Comparison of ENCODE assay signal across 8 mouse cellular contexts in the genomic region with DNA sequence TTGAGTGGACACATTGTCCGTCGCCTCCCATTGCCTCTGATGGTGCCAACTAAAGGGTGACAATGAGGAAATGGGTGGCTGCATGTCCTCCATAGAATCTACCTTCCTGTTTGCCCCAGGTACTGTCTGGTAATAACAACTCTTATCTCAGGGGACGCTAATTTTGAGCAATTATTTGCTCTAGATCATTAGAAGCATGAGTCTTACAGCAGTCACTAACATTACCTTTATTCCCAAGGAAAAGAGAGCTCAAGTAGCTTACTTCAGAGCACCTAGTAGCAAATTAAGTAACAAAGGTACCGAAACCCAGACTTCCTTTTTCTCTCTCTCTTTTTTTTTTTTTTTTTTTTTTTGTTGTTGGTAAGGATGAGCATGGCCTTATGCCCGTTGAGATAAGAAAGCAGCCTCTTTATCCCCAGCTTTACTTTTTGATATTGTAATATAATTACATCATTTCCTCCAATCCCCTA. TPM values are rescaled to one million over a fixed set of nuclear protein-coding genes. Genes with fewer than 3 reads are reported as not detected.
DNase-seq lines count a peak whose midpoint lies in the region; ATAC-seq and TF ChIP-seq lines count a peak whose summit lies in the region.

No protein-coding gene starts in this region.

- peak overlapping the region; percentile 84 for H3K9ac ChIP-seq in embryonic facial prominence, embryonic 15.5 days
- peak overlapping the region; percentile 82 for H3K9ac ChIP-seq in limb, embryonic 14.5 days (ENCODE audit: low read depth, low read length, severe bottlenecking)

- 0 out of 2 replicates have a peak, but pooled peaks cover 8% of the 10 kb centered on the region for H3K36me3 ChIP-seq in embryonic facial prominence, embryonic 15.5 days
- no peaks in the 10 kb centered on the region for H3K36me3 ChIP-seq in limb, embryonic 14.5 days (ENCODE audit: control insufficient read depth, insufficient read depth, low read length)

- H3K4me2 ChIP-seq in embryonic facial prominence, embryonic 15.5 days (replicated peaks) = peak overlapping the region; percentile 87
- H3K4me2 ChIP-seq in limb, embryonic 14.5 days (replicated peaks; ENCODE audit: low read depth, low read length, severe bottlenecking) = peak overlapping the region; percentile 84

- WGBS in lung, adult 2 months = 18% methylated on average over 5 of the region's 5 CpGs
- WGBS in embryonic facial prominence, embryonic 15.5 days = 65% methylated on average over 5 of the region's 5 CpGs
- WGBS in limb, embryonic 14.5 days = 64% methylated on average over 5 of the region's 5 CpGs
- WGBS in olfactory bulb, adult 2 months = 51% methylated on average over 5 of the region's 5 CpGs

- no peak for TF ChIP-seq CTCF in lung, adult 2 months (IDR thresholded peaks at IDR 0.05; ENCODE audit: insufficient read depth, low read length)
- no peak for TF ChIP-seq CTCF in olfactory bulb, adult 2 months (IDR thresholded peaks at IDR 0.05; ENCODE audit: insufficient read depth, low read depth, low read length)

- peak overlapping the region; percentile 71 for H3K4me3 ChIP-seq in lung, adult 2 months (replicated peaks; ENCODE audit: extremely low read depth, low read depth, low read length)
- H3K4me3 ChIP-seq in embryonic facial prominence, embryonic 15.5 days (replicated peaks) = peak overlapping the region; percentile 92
- peak overlapping the region; percentile 88 for H3K4me3 ChIP-seq in limb, embryonic 14.5 days (replicated peaks; ENCODE audit: low read length)
- H3K4me3 ChIP-seq in olfactory bulb, adult 2 months (ENCODE audit: insufficient read depth, low read depth, low read length) = peak overlapping the region; percentile 94

- no peak for ATAC-seq in embryonic facial prominence, embryonic 15.5 days (ENCODE audit: insufficient number of reproducible peaks, low FRiP score, low TSS enrichment, low read depth)
- no peak for ATAC-seq in limb, embryonic 14.5 days (ENCODE audit: low FRiP score, low read depth)
- ATAC-seq in inflammation-experienced regulatory T-cells, adult 6 months = no peak

- H3K9me3 ChIP-seq in embryonic facial prominence, embryonic 15.5 days (replicated peaks) = no peaks in the 10 kb centered on the region
- H3K9me3 ChIP-seq in limb, embryonic 14.5 days (ENCODE audit: control insufficient read depth, low read length) = no peaks in the 10 kb centered on the region

- H3K4me1 ChIP-seq in lung, adult 2 months (ENCODE audit: control insufficient read depth, insufficient read depth, low read length) = peaks cover 32% of the 10 kb centered on the region
- H3K4me1 ChIP-seq in embryonic facial prominence, embryonic 15.5 days = peaks cover 41% of the 10 kb centered on the region
- peaks cover 11% of the 10 kb centered on the region for H3K4me1 ChIP-seq in limb, embryonic 14.5 days (ENCODE audit: control insufficient read depth, insufficient read depth, low read length)
- H3K4me1 ChIP-seq in olfactory bulb, adult 2 months (ENCODE audit: control insufficient read depth, insufficient read depth, low read length) = peaks cover 35% of the 10 kb centered on the region

- no peaks in the 10 kb centered on the region for H3K27me3 ChIP-seq in embryonic facial prominence, embryonic 15.5 days
- no peaks in the 10 kb centered on the region for H3K27me3 ChIP-seq in limb, embryonic 14.5 days (ENCODE audit: control insufficient read depth, insufficient read depth, low read length)

- no peak overlapping the region for H3K27ac ChIP-seq in embryonic facial prominence, embryonic 15.5 days (replicated peaks)
- H3K27ac ChIP-seq in limb, embryonic 14.5 days (replicated peaks; ENCODE audit: low read depth, low read length) = no peak overlapping the region
- H3K27ac ChIP-seq in olfactory bulb, adult 2 months (ENCODE audit: insufficient read depth, low read depth, low read length) = no peak overlapping the region

- TF ChIP-seq POLR2A in lung, adult 2 months (IDR thresholded peaks at IDR 0.05; ENCODE audit: borderline replicate concordance, extremely low read depth, low read depth, low read length) = no peak
- no peak for TF ChIP-seq POLR2A in limb, embryonic 14.5 days (IDR thresholded peaks at IDR 0.05; ENCODE audit: borderline replicate concordance, extremely low read depth, insufficient read depth, insufficient read length)
- no peak for TF ChIP-seq POLR2A in olfactory bulb, adult 2 months (IDR thresholded peaks at IDR 0.05; ENCODE audit: insufficient read depth, low read depth, low read length)

- no peak for DNase-seq in lung, adult 2 months
- no peak for DNase-seq in lung, postnatal 25 days (ENCODE audit: low spot score)
- DNase-seq in limb, embryonic 14.5 days (ENCODE audit: low spot score) = no peak
- no peak for DNase-seq in gastrocnemius, adult 18-20 months (ENCODE audit: low spot score)
- DNase-seq in Muller cell, postnatal 12 days (ENCODE audit: inconsistent ontology term) = no peak

RNA-seq across cellular contexts. Expression of a gene that starts 1.2 kb away (rescaled TPM):
- polyA plus RNA-seq in lung, adult 2 months (2012; rRNA removed) = 27.9 and 34.5 TPM in 2 replicates
- polyA plus RNA-seq in embryonic facial prominence, embryonic 15.5 days (2015; fragmentation: Nextera tagmentation; extraction: Ambion mirVana) = 42.6 and 43.0 TPM in 2 replicates
- polyA plus RNA-seq in limb, embryonic 14.5 days (2012; rRNA removed) = 23.2 and 28.6 TPM in 2 replicates
- polyA plus RNA-seq in limb, embryonic 14.5 days (2014; fragmentation: Nextera tagmentation; extraction: Ambion mirVana) = 42.2 and 42.7 TPM in 2 replicates
- not detected in 2 replicates for polyA plus RNA-seq in olfactory bulb, adult 2 months (2012; ENCODE audit: insufficient read depth, insufficient read length, low replicate concordance, missing spikeins)
- total RNA-seq in gastrocnemius, adult 18-20 months (2021) = 10 to 100 TPM; 16.9 to 18.8 TPM
- polyA plus RNA-seq in inflammation-experienced regulatory T-cells, adult 6 months (2017; shearing (Covaris generic)) = 10 to 100 TPM; 20.2 to 23.7 (median 21.9) TPM

RNA-seq across cellular contexts. Expression of a gene that starts 16.0 kb away (rescaled TPM):
- 0.10 and 0.15 TPM in 2 replicates for polyA plus RNA-seq in lung, adult 2 months (2012; rRNA removed)
- polyA plus RNA-seq in embryonic facial prominence, embryonic 15.5 days (2015; fragmentation: Nextera tagmentation; extraction: Ambion mirVana) = 0.13 and 0.40 TPM in 2 replicates
- 0.04 and 0.10 TPM in 2 replicates for polyA plus RNA-seq in limb, embryonic 14.5 days (2012; rRNA removed)
- polyA plus RNA-seq in limb, embryonic 14.5 days (2014; fragmentation: Nextera tagmentation; extraction: Ambion mirVana) = 0.17 TPM in 1 of 2 replicates, not detected in the other
- not detected in 2 replicates for polyA plus RNA-seq in olfactory bulb, adult 2 months (2012; ENCODE audit: insufficient read depth, insufficient read length, low replicate concordance, missing spikeins)
- total RNA-seq in gastrocnemius, adult 18-20 months (2021) = not detected
- not detected for polyA plus RNA-seq in inflammation-experienced regulatory T-cells, adult 6 months (2017; shearing (Covaris generic))

RNA-seq across cellular contexts. Expression of a gene that starts 49.9 kb away (rescaled TPM):
- polyA plus RNA-seq in lung, adult 2 months (2012; rRNA removed) = 15.2 and 17.1 TPM in 2 replicates
- polyA plus RNA-seq in embryonic facial prominence, embryonic 15.5 days (2015; fragmentation: Nextera tagmentation; extraction: Ambion mirVana) = 24.3 and 25.6 TPM in 2 replicates
- polyA plus RNA-seq in limb, embryonic 14.5 days (2012; rRNA removed) = 28.5 and 29.8 TPM in 2 replicates
- polyA plus RNA-seq in limb, embryonic 14.5 days (2014; fragmentation: Nextera tagmentation; extraction: Ambion mirVana) = 22.1 and 24.3 TPM in 2 replicates
- polyA plus RNA-seq in olfactory bulb, adult 2 months (2012; ENCODE audit: insufficient read depth, insufficient read length, low replicate concordance, missing spikeins) = not detected in 2 replicates
- 10 to 100 TPM; 15.0 to 15.3 TPM for total RNA-seq in gastrocnemius, adult 18-20 months (2021)
- polyA plus RNA-seq in inflammation-experienced regulatory T-cells, adult 6 months (2017; shearing (Covaris generic)) = 10 to 100 TPM; 28.5 to 51.3 (median 40.1) TPM

RNA-seq across cellular contexts. Expression of a gene that starts 51.0 kb away (rescaled TPM):
- polyA plus RNA-seq in lung, adult 2 months (2012; rRNA removed) = 108 and 114 TPM in 2 replicates
- 176 and 190 TPM in 2 replicates for polyA plus RNA-seq in embryonic facial prominence, embryonic 15.5 days (2015; fragmentation: Nextera tagmentation; extraction: Ambion mirVana)
- 115 and 147 TPM in 2 replicates for polyA plus RNA-seq in limb, embryonic 14.5 days (2012; rRNA removed)
- polyA plus RNA-seq in limb, embryonic 14.5 days (2014; fragmentation: Nextera tagmentation; extraction: Ambion mirVana) = 135 and 147 TPM in 2 replicates
- polyA plus RNA-seq in olfactory bulb, adult 2 months (2012; ENCODE audit: insufficient read depth, insufficient read length, low replicate concordance, missing spikeins) = not detected in 2 replicates
- total RNA-seq in gastrocnemius, adult 18-20 months (2021) = 100 to 1,000 TPM; 114 to 119 TPM
- 100 to 1,000 TPM in 1 of 3 experiments, 10 to 100 TPM in 2; 85.6 to 103 (median 86.1) TPM for polyA plus RNA-seq in inflammation-experienced regulatory T-cells, adult 6 months (2017; shearing (Covaris generic))
